Mouse (Mus musculus) ES-Bruce4 (cell line): ENCODE results near the gene Phlda3.

ENCODE experiments used
- CTCF ChIP-seq: IDR thresholded peaks from one replicate; pipeline ENCODE4 v1.8.1; 2011; ENCODE audit warnings: low read depth, low read length
- POLR2A ChIP-seq: IDR thresholded peaks from one replicate; pipeline ENCODE4 v1.8.1; 2011; ENCODE audit warnings: low read length; ENCODE audit not compliant: insufficient read depth

GRCm38 (mm10) chr1:135812205-135812604, 46.3 kb downstream of the Phlda3 start:
- TF ChIP-seq CTCF = no peak
- no peak for TF ChIP-seq POLR2A
